Comparison of ENCODE assay signal across 27 mouse cellular contexts in genomic region chr15:3399196-3399595, GRCm38 (mm10).
DNase-seq lines count a peak whose midpoint lies in the region; ATAC-seq lines count a peak whose summit lies in the region.
"Had no signal": no experiment of that assay in that cellular context is flagged by ENCODE, and none has a peak within 500 bp of the region (broad histone marks: within the 10 kb centered on the region; RNA-seq: fewer than 3 reads in every experiment).

No protein-coding gene starts in this region.

- no peak overlapping the region for H3K9ac ChIP-seq in limb, embryonic 12.5 days (replicated peaks)
- H3K9ac ChIP-seq in embryonic facial prominence, embryonic 14.5 days (ENCODE audit: low read depth, low read length) = no peak overlapping the region
- H3K9ac ChIP-seq in limb, embryonic 15.5 days = no peak overlapping the region
- H3K9ac ChIP-seq in midbrain, embryonic 14.5 days (replicated peaks; ENCODE audit: low read length) = no peak overlapping the region
- H3K9ac ChIP-seq: forebrain, postnatal 0 days; heart, embryonic 12.5 days; heart, embryonic 15.5 days; hindbrain, embryonic 13.5 days had no signal

- peaks cover 22% of the 10 kb centered on the region for H3K4me1 ChIP-seq in limb, embryonic 12.5 days (replicated peaks)
- peaks cover 28% of the 10 kb centered on the region for H3K4me1 ChIP-seq in limb, embryonic 10.5 days
- peaks cover 28% of the 10 kb centered on the region; the same call in 1 of the 2 replicates for H3K4me1 ChIP-seq in embryonic facial prominence, embryonic 14.5 days (ENCODE audit: control insufficient read depth, insufficient read depth, low read length)
- peaks cover 11% of the 10 kb centered on the region for H3K4me1 ChIP-seq in limb, embryonic 15.5 days
- no peaks in the 10 kb centered on the region for H3K4me1 ChIP-seq in midbrain, embryonic 14.5 days (ENCODE audit: control insufficient read depth, insufficient read depth, low read length)
- H3K4me1 ChIP-seq: hindbrain, embryonic 10.5 days; hindbrain, embryonic 13.5 days had no signal

- H3K9me3 ChIP-seq in limb, embryonic 12.5 days = no peaks in the 10 kb centered on the region
- no peaks in the 10 kb centered on the region for H3K9me3 ChIP-seq in limb, embryonic 10.5 days (replicated peaks)
- H3K9me3 ChIP-seq in embryonic facial prominence, embryonic 14.5 days (ENCODE audit: control insufficient read depth, low read length) = no peaks in the 10 kb centered on the region
- no peaks in the 10 kb centered on the region for H3K9me3 ChIP-seq in limb, embryonic 15.5 days
- no peaks in the 10 kb centered on the region for H3K9me3 ChIP-seq in midbrain, embryonic 14.5 days (ENCODE audit: control insufficient read depth, low read length)
- H3K9me3 ChIP-seq: G1E; heart, embryonic 12.5 days; heart, embryonic 15.5 days; hindbrain, embryonic 10.5 days; hindbrain, embryonic 13.5 days had no signal

- peak overlapping the region; percentile 62; the same call in 1 of the 2 replicates for H3K27ac ChIP-seq in limb, embryonic 12.5 days
- H3K27ac ChIP-seq in limb, embryonic 10.5 days = no peak overlapping the region
- H3K27ac ChIP-seq in embryonic facial prominence, embryonic 14.5 days (replicated peaks; ENCODE audit: low read depth, low read length) = peak overlapping the region; percentile 59; the same call in 1 of the 2 replicates
- peak overlapping the region; percentile 65 for H3K27ac ChIP-seq in limb, embryonic 15.5 days
- no peak overlapping the region for H3K27ac ChIP-seq in midbrain, embryonic 14.5 days (replicated peaks; ENCODE audit: low read depth, low read length)
- H3K27ac ChIP-seq: heart, embryonic 15.5 days; hindbrain, embryonic 10.5 days; hindbrain, embryonic 13.5 days had no signal

- H3K4me2 ChIP-seq in limb, embryonic 12.5 days = no peak overlapping the region
- no peak overlapping the region for H3K4me2 ChIP-seq in embryonic facial prominence, embryonic 14.5 days (ENCODE audit: low read depth, low read length)
- H3K4me2 ChIP-seq in limb, embryonic 15.5 days = no peak overlapping the region
- H3K4me2 ChIP-seq in midbrain, embryonic 14.5 days (ENCODE audit: low read length) = no peak overlapping the region
- H3K4me2 ChIP-seq: heart, embryonic 12.5 days; heart, embryonic 15.5 days; hindbrain, embryonic 13.5 days had no signal

- ATAC-seq in limb, embryonic 12.5 days (ENCODE audit: insufficient number of reproducible peaks, insufficient read depth, low FRiP score, low TSS enrichment, low read depth) = no peak; the same call in 1 of the 2 replicates
- peak; percentile 48 for ATAC-seq in embryonic facial prominence, embryonic 14.5 days (ENCODE audit: low read depth)
- no peak for ATAC-seq in limb, embryonic 15.5 days (ENCODE audit: insufficient number of reproducible peaks, low FRiP score, low TSS enrichment, low read depth)
- ATAC-seq in midbrain, embryonic 14.5 days (ENCODE audit: low FRiP score, low TSS enrichment) = no peak
- ATAC-seq: forebrain, embryonic 14.5 days; forebrain, postnatal 0 days; hindbrain, embryonic 16.5 days; Patski had no signal

- no peak for DNase-seq in limb, embryonic 10.5 days (ENCODE audit: low spot score)
- peak; percentile 79 for DNase-seq in embryonic facial prominence, embryonic 14.5 days (ENCODE audit: low spot score)
- DNase-seq in forelimb bud, embryonic 11.5 days (ENCODE audit: low read depth, low spot score) = peak; percentile 20
- DNase-seq in layer of hippocampus, postnatal 14 days (ENCODE audit: low spot score in 2 of 2) = no peak
- DNase-seq in midbrain, embryonic 14.5 days = no peak
- no peak for DNase-seq in ovary, adult 18-20 months (ENCODE audit: low spot score)
- DNase-seq: adrenal gland, postnatal 10 days; adrenal gland, postnatal 36 days; B cell, adult 2 months; cerebellum, adult 18-20 months; cerebellum, adult 9-10 months; cerebellum, postnatal 14 days; forebrain, postnatal 0 days; gastrocnemius, postnatal 25 days; heart, adult 18-20 months; heart, postnatal 36 days had no signal

- no peaks in the 10 kb centered on the region for H3K27me3 ChIP-seq in limb, embryonic 12.5 days
- no peaks in the 10 kb centered on the region for H3K27me3 ChIP-seq in limb, embryonic 10.5 days (ENCODE audit: low read depth, poor library complexity, severe bottlenecking)
- no peaks in the 10 kb centered on the region for H3K27me3 ChIP-seq in embryonic facial prominence, embryonic 14.5 days (replicated peaks; ENCODE audit: control insufficient read depth, insufficient read depth, low read length)
- H3K27me3 ChIP-seq in limb, embryonic 15.5 days = no peaks in the 10 kb centered on the region
- no peaks in the 10 kb centered on the region for H3K27me3 ChIP-seq in midbrain, embryonic 14.5 days (ENCODE audit: control insufficient read depth, insufficient read depth, low read length)
- H3K27me3 ChIP-seq: CH12.LX; heart, embryonic 12.5 days; heart, embryonic 15.5 days; hindbrain, embryonic 13.5 days; Patski had no signal

- H3K4me3 ChIP-seq in limb, embryonic 12.5 days (replicated peaks) = no peak overlapping the region
- H3K4me3 ChIP-seq in limb, embryonic 10.5 days = no peak overlapping the region
- H3K4me3 ChIP-seq in embryonic facial prominence, embryonic 14.5 days (ENCODE audit: low read depth, low read length) = no peak overlapping the region
- H3K4me3 ChIP-seq in limb, embryonic 15.5 days = no peak overlapping the region
- H3K4me3 ChIP-seq in midbrain, embryonic 14.5 days (replicated peaks; ENCODE audit: low read depth, low read length) = no peak overlapping the region
- H3K4me3 ChIP-seq: heart, embryonic 12.5 days; heart, embryonic 15.5 days; hindbrain, embryonic 10.5 days; hindbrain, embryonic 13.5 days had no signal

- H3K36me3 ChIP-seq in limb, embryonic 12.5 days = no peaks in the 10 kb centered on the region
- no peaks in the 10 kb centered on the region for H3K36me3 ChIP-seq in limb, embryonic 10.5 days
- H3K36me3 ChIP-seq in embryonic facial prominence, embryonic 14.5 days (ENCODE audit: control insufficient read depth, insufficient read depth, low read length) = no peaks in the 10 kb centered on the region
- H3K36me3 ChIP-seq in limb, embryonic 15.5 days = no peaks in the 10 kb centered on the region
- no peaks in the 10 kb centered on the region for H3K36me3 ChIP-seq in midbrain, embryonic 14.5 days (ENCODE audit: control insufficient read depth, insufficient read depth, low read length)
- H3K36me3 ChIP-seq: G1E; heart, embryonic 12.5 days; heart, embryonic 15.5 days; hindbrain, embryonic 10.5 days; hindbrain, embryonic 13.5 days had no signal

Comparison
In these comparisons a context has a peak if more than half of its experiments do, and no peak if none do; other contexts are left out.
1. H3K27ac ChIP-seq: peak in limb, embryonic 12.5 days (single experiment), embryonic facial prominence, embryonic 14.5 days (single experiment) and limb, embryonic 15.5 days (single experiment); none in limb, embryonic 10.5 days (single experiment) and midbrain, embryonic 14.5 days (single experiment).
2. DNase-seq: peak in embryonic facial prominence, embryonic 14.5 days (single experiment) and forelimb bud, embryonic 11.5 days (single experiment); none in limb, embryonic 10.5 days (single experiment), layer of hippocampus, postnatal 14 days (0 of 2), midbrain, embryonic 14.5 days (single experiment) and ovary, adult 18-20 months (single experiment).